Mouse (Mus musculus) adrenal gland, postnatal 25 days (tissue): ENCODE measurements around the gene Psen1. TPM values are rescaled to one million over a fixed set of nuclear protein-coding genes. Genes with fewer than 3 reads are reported as not detected.
A peak's percentile ranks its signal among the peaks of the same experiment; 100 is the strongest.

Experiments
- DNase-seq: peaks from one replicate; pipeline ENCODE4 v3.0.0; 2021; ENCODE audit warnings: mixed read lengths
- long read RNA-seq: library from polyadenylated mRNA; stranded (forward); transcript quantifications from one replicate; pipeline ENCODE4 v2.0.0, GENCODE M21; 2021
- total RNA-seq: library from RNA; stranded (reverse); gene quantifications from 2 replicates; pipeline ENCODE4 v1.2.3, GENCODE M21; 2021

The Psen1 gene
- total RNA-seq: 68.3 and 73.5 TPM in 2 replicates
- long read RNA-seq, transcript Psen1-201 (12 exons, 2,690 nt): major isoform, 15 of 23 reads
- long read RNA-seq, partial matches to known transcripts: 5 of 23 reads
- long read RNA-seq, other reads (novel, unspliced or antisense): 3 of 23 reads

- DNase-seq: peak; percentile 96
Observed at GRCm38 (mm10) chr12:83687934-83688315, at the start of gene Psen1. Gene Psen1 (plus strand): TSS chr12:83688152.

- DNase-seq: no peak
Observed at GRCm38 (mm10) chr12:83641233-83641632, 46.7 kb upstream of the Psen1 start.

GRCm38 (mm10) chr12:83643116-83643515 is 44.8 kb upstream of the Psen1 start:
- no peak for DNase-seq

GRCm38 (mm10) chr12:83650346-83650745 is 37.6 kb upstream of the Psen1 start:
- DNase-seq: no peak

GRCm38 (mm10) chr12:83651414-83651813 is 36.5 kb upstream of the Psen1 start:
- DNase-seq: no peak

GRCm38 (mm10) chr12:83685466-83685865 is 2.5 kb upstream of the Psen1 start:
- no peak for DNase-seq

GRCm38 (mm10) chr12:83686575-83687350 is 1.2 kb upstream of the Psen1 start:
- no peak for DNase-seq

- DNase-seq: no peak
Observed at GRCm38 (mm10) chr12:83688316-83689086, 549 bp downstream of the Psen1 start.

- no peak for DNase-seq
Observed at GRCm38 (mm10) chr12:83689087-83689432, 1.1 kb downstream of the Psen1 start.

GRCm38 (mm10) chr12:83694011-83694410 is 6.1 kb downstream of the Psen1 start:
- no peak for DNase-seq

GRCm38 (mm10) chr12:83694669-83695068 is 6.7 kb downstream of the Psen1 start:
- no peak for DNase-seq

- no peak for DNase-seq
Observed at GRCm38 (mm10) chr12:83698637-83699036, 10.7 kb downstream of the Psen1 start.

- no peak for DNase-seq
Observed at GRCm38 (mm10) chr12:83701608-83702007, 13.7 kb downstream of the Psen1 start.

GRCm38 (mm10) chr12:83702796-83703195 is 14.8 kb downstream of the Psen1 start:
- no peak for DNase-seq

- no peak for DNase-seq
Observed at GRCm38 (mm10) chr12:83706951-83707350, 19.0 kb downstream of the Psen1 start.

GRCm38 (mm10) chr12:83708160-83709092 is 20.5 kb downstream of the Psen1 start:
- DNase-seq: no peak

- no peak for DNase-seq
Observed at GRCm38 (mm10) chr12:83709934-83710333, 22.0 kb downstream of the Psen1 start.

- no peak for DNase-seq
Observed at GRCm38 (mm10) chr12:83713749-83714148, 25.8 kb downstream of the Psen1 start.

- DNase-seq: peak; percentile 57
Observed at GRCm38 (mm10) chr12:83716416-83717184, 28.6 kb downstream of the Psen1 start.

GRCm38 (mm10) chr12:83719431-83719830 is 31.5 kb downstream of the Psen1 start:
- DNase-seq: no peak

GRCm38 (mm10) chr12:83721281-83721680 is 33.3 kb downstream of the Psen1 start:
- DNase-seq: no peak
